Mouse (Mus musculus): ENCODE data around the gene Iqgap3. TPM values are rescaled to one million over a fixed set of nuclear protein-coding genes. Genes with fewer than 3 reads are reported as not detected.

Gene Iqgap3
- polyA plus RNA-seq, 1 experiment from 2014 or later, result 18.5 TPM

GRCm38 (mm10) chr3:88141787-88142523, 60.2 kb downstream of the Iqgap3 start, which contains the start of gene Mef2d:
Gene Mef2d (plus strand): TSS chr3:88142372.
- H3K9ac ChIP-seq (ENCODE audit: low read depth, low read length), result peak within 1 kb of the TSS; percentile 91
- no peaks in the 10 kb centered on the region for H3K36me3 ChIP-seq (ENCODE audit: control insufficient read depth, insufficient read depth, low read length)
- peak within 1 kb of the TSS; percentile 97 for H3K4me2 ChIP-seq
- H3K4me3 ChIP-seq (ENCODE audit: low read depth, low read length), result peak within 1 kb of the TSS; percentile 97
- peak; percentile 88 for ATAC-seq (replicated peaks; ENCODE audit: insufficient number of reproducible peaks, low FRiP score, low TSS enrichment)
- WGBS (ENCODE audit: insufficient replicate concordance), result under 1% methylated on average over 51 of the region's 52 CpGs
- peak within 1 kb of the TSS; percentile 100 for H3K27ac ChIP-seq (ENCODE audit: low read depth, low read length)
- H3K27me3 ChIP-seq (ENCODE audit: control insufficient read depth, insufficient read depth, low read length), result no peaks in the 10 kb centered on the region
- no peaks in the 10 kb centered on the region for H3K9me3 ChIP-seq (replicated peaks; ENCODE audit: control insufficient read depth, low read length)
- peaks cover 63% of the 10 kb centered on the region for H3K4me1 ChIP-seq (ENCODE audit: control insufficient read depth, insufficient read depth, low read length)

- under 1% methylated on average over 56 of the region's 57 CpGs for WGBS (ENCODE audit: insufficient replicate concordance)
- H3K9ac ChIP-seq (ENCODE audit: low read depth, low read length), result peak overlapping the region; percentile 91
- H3K36me3 ChIP-seq (ENCODE audit: control insufficient read depth, insufficient read depth, low read length), result no peaks in the 10 kb centered on the region
- H3K4me3 ChIP-seq (ENCODE audit: low read depth, low read length), result peak overlapping the region; percentile 97
- H3K27me3 ChIP-seq (ENCODE audit: control insufficient read depth, insufficient read depth, low read length), result no peaks in the 10 kb centered on the region
- H3K4me2 ChIP-seq, result peak overlapping the region; percentile 97
- ATAC-seq (replicated peaks; ENCODE audit: insufficient number of reproducible peaks, low FRiP score, low TSS enrichment), result 0 out of 2 replicates have a peak, but pooled peaks have one; percentile 20
- no peaks in the 10 kb centered on the region for H3K9me3 ChIP-seq (replicated peaks; ENCODE audit: control insufficient read depth, low read length)
- peaks cover 64% of the 10 kb centered on the region for H3K4me1 ChIP-seq (ENCODE audit: control insufficient read depth, insufficient read depth, low read length)
- peak overlapping the region; percentile 100 for H3K27ac ChIP-seq (ENCODE audit: low read depth, low read length)
These were observed 60.8 kb downstream of the Iqgap3 start for GRCm38 (mm10) chr3:88142546-88142915.

- Histone ChIP-seq H3K4me2 (peak overlapping the region; percentile 97), H3K9ac (ENCODE audit: low read depth, low read length) (peak overlapping the region; percentile 91), H3K9me3 (replicated peaks; ENCODE audit: control insufficient read depth, low read length) (no peaks in the 10 kb centered on the region), H3K4me1 (ENCODE audit: control insufficient read depth, insufficient read depth, low read length) (peaks cover 70% of the 10 kb centered on the region), H3K36me3 (ENCODE audit: control insufficient read depth, insufficient read depth, low read length) (no peaks in the 10 kb centered on the region), H3K27ac (ENCODE audit: low read depth, low read length) (peak overlapping the region; percentile 100), H3K4me3 (ENCODE audit: low read depth, low read length) (peak overlapping the region; percentile 97), H3K27me3 (ENCODE audit: control insufficient read depth, insufficient read depth, low read length) (no peaks in the 10 kb centered on the region)
- ATAC-seq (replicated peaks; ENCODE audit: insufficient number of reproducible peaks, low FRiP score, low TSS enrichment), result peak; percentile 11; the same call in 1 of the 2 replicates
- under 1% methylated on average over 33 of the region's 33 CpGs for WGBS (ENCODE audit: insufficient replicate concordance)
These were observed 61.4 kb downstream of the Iqgap3 start for GRCm38 (mm10) chr3:88142916-88143771.

- ATAC-seq (replicated peaks; ENCODE audit: insufficient number of reproducible peaks, low FRiP score, low TSS enrichment), result no peak
- peak overlapping the region; percentile 97 for H3K4me3 ChIP-seq (ENCODE audit: low read depth, low read length)
- H3K27me3 ChIP-seq (ENCODE audit: control insufficient read depth, insufficient read depth, low read length), result no peaks in the 10 kb centered on the region
- peak overlapping the region; percentile 100 for H3K27ac ChIP-seq (ENCODE audit: low read depth, low read length)
- H3K9ac ChIP-seq (ENCODE audit: low read depth, low read length), result peak overlapping the region; percentile 91
- WGBS (ENCODE audit: insufficient replicate concordance), result 15% methylated on average over 5 of the region's 5 CpGs
- H3K9me3 ChIP-seq (replicated peaks; ENCODE audit: control insufficient read depth, low read length), result no peaks in the 10 kb centered on the region
- no peaks in the 10 kb centered on the region for H3K36me3 ChIP-seq (ENCODE audit: control insufficient read depth, insufficient read depth, low read length)
- H3K4me1 ChIP-seq (ENCODE audit: control insufficient read depth, insufficient read depth, low read length), result peaks cover 76% of the 10 kb centered on the region
- peak overlapping the region; percentile 97 for H3K4me2 ChIP-seq
These were observed 62.3 kb downstream of the Iqgap3 start for GRCm38 (mm10) chr3:88143961-88144486.

GRCm38 (mm10) chr3:88144648-88145410, 63.1 kb downstream of the Iqgap3 start:
- H3K36me3 ChIP-seq (ENCODE audit: control insufficient read depth, insufficient read depth, low read length), result no peaks in the 10 kb centered on the region
- 54% methylated on average over 6 of the region's 6 CpGs for WGBS (ENCODE audit: insufficient replicate concordance)
- ATAC-seq (replicated peaks; ENCODE audit: insufficient number of reproducible peaks, low FRiP score, low TSS enrichment), result no peak

GRCm38 (mm10) chr3:88145411-88145782, 63.6 kb downstream of the Iqgap3 start:
- Histone ChIP-seq H3K36me3 (ENCODE audit: control insufficient read depth, insufficient read depth, low read length) (no peaks in the 10 kb centered on the region), H3K4me2 (peak overlapping the region; percentile 97), H3K27me3 (ENCODE audit: control insufficient read depth, insufficient read depth, low read length) (no peaks in the 10 kb centered on the region), H3K9me3 (replicated peaks; ENCODE audit: control insufficient read depth, low read length) (no peaks in the 10 kb centered on the region), H3K27ac (ENCODE audit: low read depth, low read length) (peak overlapping the region; percentile 100), H3K4me3 (ENCODE audit: low read depth, low read length) (peak overlapping the region; percentile 97), H3K9ac (ENCODE audit: low read depth, low read length) (peak overlapping the region; percentile 91), H3K4me1 (ENCODE audit: control insufficient read depth, insufficient read depth, low read length) (peaks cover 77% of the 10 kb centered on the region)
- WGBS (ENCODE audit: insufficient replicate concordance), result 21% methylated on average over 4 of the region's 4 CpGs
- ATAC-seq (replicated peaks; ENCODE audit: insufficient number of reproducible peaks, low FRiP score, low TSS enrichment), result no peak

More at GRCm38 (mm10) chr3:88144648-88145410, 63.1 kb downstream of the Iqgap3 start:
- H3K9ac ChIP-seq (ENCODE audit: low read depth, low read length), result peak overlapping the region; percentile 91
- H3K4me3 ChIP-seq (ENCODE audit: low read depth, low read length), result peak overlapping the region; percentile 97
- peak overlapping the region; percentile 97 for H3K4me2 ChIP-seq
- H3K27ac ChIP-seq (ENCODE audit: low read depth, low read length), result peak overlapping the region; percentile 100
- peaks cover 76% of the 10 kb centered on the region for H3K4me1 ChIP-seq (ENCODE audit: control insufficient read depth, insufficient read depth, low read length)
- H3K27me3 ChIP-seq (ENCODE audit: control insufficient read depth, insufficient read depth, low read length), result no peaks in the 10 kb centered on the region
- H3K9me3 ChIP-seq (replicated peaks; ENCODE audit: control insufficient read depth, low read length), result no peaks in the 10 kb centered on the region

- Histone ChIP-seq H3K4me1 (ENCODE audit: control insufficient read depth, insufficient read depth, low read length) (peaks cover 77% of the 10 kb centered on the region), H3K27me3 (ENCODE audit: control insufficient read depth, insufficient read depth, low read length) (no peaks in the 10 kb centered on the region), H3K9ac (ENCODE audit: low read depth, low read length) (peak overlapping the region; percentile 91), H3K9me3 (replicated peaks; ENCODE audit: control insufficient read depth, low read length) (no peaks in the 10 kb centered on the region), H3K4me2 (peak overlapping the region; percentile 97), H3K4me3 (ENCODE audit: low read depth, low read length) (peak overlapping the region; percentile 97), H3K27ac (ENCODE audit: low read depth, low read length) (peak overlapping the region; percentile 100), H3K36me3 (ENCODE audit: control insufficient read depth, insufficient read depth, low read length) (no peaks in the 10 kb centered on the region)
- WGBS (ENCODE audit: insufficient replicate concordance), result 50% methylated on average over 5 of the region's 5 CpGs
- no peak for ATAC-seq (replicated peaks; ENCODE audit: insufficient number of reproducible peaks, low FRiP score, low TSS enrichment)
These were observed 64.2 kb downstream of the Iqgap3 start for GRCm38 (mm10) chr3:88145952-88146351.

Data from heart, embryonic 11.5 days (tissue).